Comparison of ENCODE assay signal across 10 mouse cellular contexts in genomic region chr3:108830493-108830892, GRCm38 (mm10). TPM values are rescaled to one million over a fixed set of nuclear protein-coding genes. Genes with fewer than 3 reads are reported as not detected.
A peak's percentile ranks its signal among the peaks of the same experiment; 100 is the strongest.
DNase-seq lines count a peak whose midpoint lies in the region; ATAC-seq lines count a peak whose summit lies in the region.
"Had no signal": no experiment of that assay in that cellular context is flagged by ENCODE, and none has a peak within 500 bp of the region (broad histone marks: within the 10 kb centered on the region; RNA-seq: fewer than 3 reads in every experiment).

No protein-coding gene starts in this region.

- peak; percentile 10 to 15 for DNase-seq in thymus, adult 18-20 months
- DNase-seq in thymus, postnatal 0 days (ENCODE audit: low spot score): no peak
- peak; percentile 56 for DNase-seq in large intestine, adult 2 months (ENCODE audit: low read depth, low spot score)
- peak; percentile 22 for DNase-seq in thymus, postnatal 4 days
- DNase-seq in layer of hippocampus, postnatal 25 days (ENCODE audit: extremely low spot score in 1 of 2, low spot score in 1 of 2): no peak
- DNase-seq in ovary, postnatal 10 days (ENCODE audit: low spot score): no peak
- no peak for DNase-seq in embryo, embryonic 9.5 days (ENCODE audit: extremely low spot score)
- DNase-seq: right cerebral cortex, adult 18-20 months had no signal

- H3K4me3 ChIP-seq in heart, embryonic 16.5 days (ENCODE audit: low read length): no peak overlapping the region

- H3K9me3 ChIP-seq in heart, embryonic 16.5 days (replicated peaks; ENCODE audit: control insufficient read depth, low read length): no peaks in the 10 kb centered on the region

- no peaks in the 10 kb centered on the region for H3K27me3 ChIP-seq in heart, embryonic 16.5 days (ENCODE audit: control insufficient read depth, insufficient read depth, low read length)

- H3K36me3 ChIP-seq in heart, embryonic 16.5 days (ENCODE audit: control insufficient read depth, insufficient read depth): peaks cover 11% of the 10 kb centered on the region

- H3K9ac ChIP-seq in heart, embryonic 16.5 days (ENCODE audit: low read length): peak overlapping the region; percentile 43; the same call in 1 of the 2 replicates

- peak overlapping the region; percentile 34 for H3K4me2 ChIP-seq in heart, embryonic 16.5 days (ENCODE audit: low read depth, low read length)

- 52% methylated on average over 11 of the region's 11 CpGs for WGBS in heart, embryonic 16.5 days
- WGBS in large intestine, adult 2 months: 26% methylated on average over 11 of the region's 11 CpGs

- H3K4me1 ChIP-seq in heart, embryonic 16.5 days (ENCODE audit: control insufficient read depth, insufficient read depth, low read length): peaks cover 10% of the 10 kb centered on the region

- H3K27ac ChIP-seq in heart, embryonic 16.5 days (ENCODE audit: low read length): 0 out of 2 replicates have a peak overlapping the region, but pooled peaks have one; percentile 39
- H3K27ac ChIP-seq: hindbrain, postnatal 0 days had no signal

- ATAC-seq in heart, embryonic 16.5 days (replicated peaks; ENCODE audit: extremely low read depth, insufficient read depth, low FRiP score): peak; percentile 78
- ATAC-seq: hindbrain, postnatal 0 days had no signal

RNA-seq across cellular contexts. Expression of gene Stxbp3, which starts 9.8 kb away (rescaled TPM):
- 43.5 and 51.6 TPM in 2 replicates for polyA plus RNA-seq in thymus, postnatal 0 days (2015; fragmentation: Nextera tagmentation; extraction: Ambion mirVana)
- polyA plus RNA-seq in heart, embryonic 16.5 days (2015; fragmentation: Nextera tagmentation; extraction: Ambion mirVana): 32.2 and 33.1 TPM in 2 replicates
- polyA plus RNA-seq in large intestine, adult 2 months (2012; rRNA removed): 12.2 and 16.9 TPM in 2 replicates
- 10 to 100 TPM; 24.3 to 26.4 TPM for total RNA-seq in layer of hippocampus, postnatal 25 days (2021)

RNA-seq across cellular contexts. Expression of gene Fndc7, which starts 59.3 kb away (rescaled TPM):
- 0.95 and 1.3 TPM in 2 replicates for polyA plus RNA-seq in thymus, postnatal 0 days (2015; fragmentation: Nextera tagmentation; extraction: Ambion mirVana)
- polyA plus RNA-seq in heart, embryonic 16.5 days (2015; fragmentation: Nextera tagmentation; extraction: Ambion mirVana): 0.10 and 0.21 TPM in 2 replicates
- 0.11 and 0.16 TPM in 2 replicates for polyA plus RNA-seq in large intestine, adult 2 months (2012; rRNA removed)
- under 1 TPM in 1 of 2 experiments, not detected in 1; 0.23 TPM for total RNA-seq in layer of hippocampus, postnatal 25 days (2021)

Comparison
In these comparisons a context has a peak if more than half of its experiments do, and no peak if none do; other contexts are left out.
1. DNase-seq: peak in thymus, adult 18-20 months (2 of 2), large intestine, adult 2 months (single experiment) and thymus, postnatal 4 days (single experiment); none in thymus, postnatal 0 days (single experiment), layer of hippocampus, postnatal 25 days (0 of 2), ovary, postnatal 10 days (single experiment) and embryo, embryonic 9.5 days (single experiment).